Mouse (Mus musculus): ENCODE measurements around the gene Rab6a.

Gene Rab6a

DNA sequence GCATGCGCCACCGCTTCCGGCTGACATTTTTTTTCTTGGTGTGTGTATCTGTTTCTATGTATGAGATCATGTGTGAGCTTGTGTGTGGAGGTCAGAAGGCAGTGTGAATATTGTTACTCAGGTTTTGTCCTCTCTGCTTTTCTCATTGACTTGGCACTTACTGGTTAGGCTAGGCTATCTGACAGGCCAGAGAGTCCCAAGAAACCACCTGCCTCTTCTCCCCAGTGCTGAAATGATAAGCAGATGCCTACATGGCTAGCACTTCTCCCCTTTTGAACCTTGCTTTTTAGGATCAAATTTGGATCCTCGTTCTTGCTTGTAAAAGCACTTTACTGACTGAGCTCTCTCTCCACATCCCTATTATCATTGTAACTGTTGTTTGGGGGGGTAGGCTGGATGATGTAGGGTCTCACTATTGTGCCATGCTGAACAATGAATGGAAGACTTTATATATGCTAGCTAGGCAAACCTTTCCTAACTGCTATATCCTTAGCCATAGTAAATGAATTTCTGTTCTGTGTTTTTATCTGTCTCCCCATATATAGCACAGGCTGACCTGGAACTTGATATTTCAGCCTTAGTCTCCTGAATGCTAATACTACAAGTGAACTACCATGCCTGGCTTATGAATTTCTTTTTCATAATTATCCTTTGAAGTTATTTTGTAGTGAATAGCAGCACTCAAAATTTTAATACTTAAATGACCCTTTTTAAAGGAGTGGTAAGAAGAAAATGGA, 9.1 kb downstream of the Rab6a start:
- ATAC-seq (ENCODE audit: insufficient number of reproducible peaks, low FRiP score, low TSS enrichment), result no peak

DNA sequence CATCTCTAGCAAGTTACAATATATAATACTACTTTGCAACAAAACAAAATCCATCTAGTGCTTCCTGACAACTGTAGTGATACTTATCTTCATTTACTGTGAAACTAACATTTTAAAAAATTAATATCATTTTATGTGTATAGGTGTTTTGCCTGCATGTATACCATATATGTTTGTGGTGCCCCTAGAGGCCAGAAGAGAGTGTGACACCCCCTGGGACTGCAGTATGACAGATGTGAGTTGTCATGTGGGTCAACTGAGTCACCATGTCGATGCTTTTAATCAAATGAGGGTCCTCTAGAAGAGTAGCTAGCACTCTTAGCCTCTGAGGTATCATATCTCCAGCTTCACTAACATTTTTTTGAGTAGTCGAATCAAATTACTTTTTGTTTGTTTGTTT, 15.1 kb downstream of the Rab6a start:
- no peak for ATAC-seq (ENCODE audit: insufficient number of reproducible peaks, low FRiP score, low TSS enrichment)

DNA sequence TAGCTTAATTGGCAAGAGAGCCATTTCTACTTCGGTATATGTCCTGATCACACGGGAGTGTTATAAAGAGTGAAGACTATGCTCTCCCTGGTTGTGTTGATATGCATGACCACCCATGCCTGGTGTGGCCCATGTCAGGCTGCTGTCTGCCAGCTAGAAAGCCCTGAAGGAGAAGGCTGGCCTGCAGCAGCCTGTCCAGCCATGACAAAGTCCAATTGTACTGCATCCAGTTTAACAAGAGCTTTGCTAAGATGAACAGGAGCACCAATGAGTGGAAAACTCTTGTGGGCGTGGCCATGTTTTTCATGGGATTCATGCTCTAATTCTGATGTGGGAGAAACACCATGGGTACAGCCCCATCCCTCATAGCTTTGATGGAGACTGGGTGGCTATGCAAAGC, 17.3 kb downstream of the Rab6a start:
- no peak for ATAC-seq (ENCODE audit: insufficient number of reproducible peaks, low FRiP score, low TSS enrichment)

DNA sequence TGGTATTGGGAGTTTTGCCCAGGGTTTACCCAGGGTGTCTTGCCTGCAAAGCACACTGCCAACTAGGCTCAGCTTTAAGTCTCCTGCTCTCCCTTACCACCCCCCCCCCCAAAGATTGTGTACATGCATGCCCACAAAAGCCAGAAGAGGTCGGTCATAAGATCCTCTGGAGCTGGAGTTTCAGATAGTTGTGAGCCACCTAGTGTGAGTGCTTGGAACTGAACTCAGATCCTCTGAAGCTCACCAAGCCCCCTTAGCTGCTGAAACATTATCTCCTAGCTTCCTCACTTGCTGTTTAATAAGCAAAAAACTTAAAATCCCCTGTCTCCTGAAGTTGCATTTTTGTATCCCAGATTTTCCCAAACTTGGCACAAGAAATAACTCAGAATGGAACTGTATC, 30.4 kb downstream of the Rab6a start:
- no peak for ATAC-seq (ENCODE audit: insufficient number of reproducible peaks, low FRiP score, low TSS enrichment)

DNA sequence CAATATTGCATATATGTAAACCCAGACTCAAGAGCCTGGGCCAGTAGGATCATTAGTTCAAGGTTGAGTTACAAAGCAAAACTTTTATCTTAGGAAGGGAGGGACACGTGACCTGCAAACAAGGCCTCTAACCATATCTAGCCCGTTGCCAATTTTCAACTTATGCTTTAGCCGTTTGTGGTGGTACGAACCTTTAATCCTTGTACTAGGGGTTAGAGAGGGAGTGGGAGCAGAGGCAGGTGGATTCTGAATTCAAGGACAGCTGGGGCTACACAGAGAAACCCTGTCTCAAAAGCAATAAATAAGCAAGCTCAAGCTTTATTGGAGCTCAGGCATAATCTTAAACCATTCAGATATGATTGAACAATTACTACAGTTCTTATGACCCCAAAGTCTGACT, 35.2 kb downstream of the Rab6a start:
- ATAC-seq (ENCODE audit: insufficient number of reproducible peaks, low FRiP score, low TSS enrichment), result no peak

DNA sequence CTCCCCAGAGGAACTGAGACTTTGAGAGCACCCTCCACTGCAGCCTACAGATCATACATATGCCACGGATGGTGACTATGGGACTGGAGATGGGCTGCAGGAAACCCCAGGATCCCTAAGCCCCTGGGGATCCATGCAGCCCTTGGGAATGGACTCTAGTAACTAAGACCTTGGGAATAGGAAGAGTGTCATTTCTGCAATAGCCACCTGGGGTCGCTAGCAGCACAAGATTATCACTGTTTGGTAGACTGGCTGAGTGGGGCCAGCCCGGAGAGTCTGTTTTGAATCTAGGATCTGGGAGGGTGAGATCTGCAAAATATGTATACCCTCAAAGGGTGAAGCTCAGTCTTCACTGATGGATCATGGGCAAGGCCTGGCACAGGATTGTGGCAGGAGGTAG, 37.9 kb downstream of the Rab6a start:
- peak; percentile 26; the same call in 1 of the 2 replicates for ATAC-seq (ENCODE audit: insufficient number of reproducible peaks, low FRiP score, low TSS enrichment)

DNA sequence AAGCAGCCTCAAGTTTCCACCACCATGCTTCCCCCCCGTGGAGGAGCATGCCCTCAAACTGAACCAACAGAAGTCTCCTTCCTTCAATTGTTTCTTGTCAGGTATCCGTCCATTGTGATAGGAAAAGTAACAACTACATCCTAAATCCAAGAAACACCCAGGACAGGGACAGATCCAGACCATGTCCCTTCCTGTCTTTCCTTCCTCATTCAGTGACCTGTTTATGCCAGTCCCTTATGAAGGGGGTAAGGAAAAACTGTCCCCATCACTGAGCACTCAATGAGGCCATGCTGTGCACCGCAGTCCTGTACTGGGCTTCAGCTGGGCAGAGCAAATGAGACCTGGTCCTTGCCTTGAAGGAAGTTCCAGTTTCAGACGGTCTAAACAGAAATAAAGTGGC, 41.9 kb downstream of the Rab6a start:
- no peak for ATAC-seq (ENCODE audit: insufficient number of reproducible peaks, low FRiP score, low TSS enrichment)

DNA sequence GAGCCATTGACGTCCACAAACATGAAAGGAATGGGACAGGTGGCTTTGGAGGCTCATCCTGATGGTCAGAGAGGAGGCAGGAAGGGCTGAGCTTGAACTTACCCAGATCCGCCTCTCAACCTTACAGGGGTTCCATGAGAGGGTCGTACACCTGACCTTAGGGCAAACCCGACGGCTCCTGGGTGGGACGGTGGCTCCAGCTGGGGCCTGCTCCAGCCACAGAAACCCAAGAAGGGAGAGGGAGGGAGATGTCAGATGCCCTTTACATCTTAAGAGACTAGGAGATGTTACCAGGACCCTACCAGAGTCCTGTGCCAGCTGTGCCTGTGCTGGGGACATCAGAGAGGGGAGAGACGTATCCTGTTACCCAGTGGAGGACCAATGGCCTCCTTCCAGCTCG, 42.6 kb downstream of the Rab6a start:
- no peak for ATAC-seq (ENCODE audit: insufficient number of reproducible peaks, low FRiP score, low TSS enrichment)

DNA sequence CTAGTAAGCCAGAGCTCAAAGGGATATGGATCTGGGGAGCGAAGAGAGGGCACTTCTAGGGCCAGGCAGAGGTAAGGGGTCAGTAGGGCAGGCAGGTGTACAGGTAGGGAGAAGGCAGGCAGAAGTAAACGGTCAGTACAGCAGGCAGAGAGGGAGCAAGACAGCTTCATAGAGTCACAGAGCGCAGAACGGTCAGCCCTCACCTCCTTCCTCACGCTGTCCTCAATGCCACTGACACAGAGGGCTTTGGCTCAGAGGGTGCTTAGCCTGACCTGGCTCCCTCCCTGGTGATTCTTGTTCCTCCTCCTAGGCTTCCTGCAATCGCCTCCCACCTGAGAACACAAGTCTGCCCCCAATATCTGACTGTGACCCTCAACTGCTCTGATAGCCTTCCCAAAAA, 43.2 kb downstream of the Rab6a start:
- no peak for ATAC-seq (ENCODE audit: insufficient number of reproducible peaks, low FRiP score, low TSS enrichment)

DNA sequence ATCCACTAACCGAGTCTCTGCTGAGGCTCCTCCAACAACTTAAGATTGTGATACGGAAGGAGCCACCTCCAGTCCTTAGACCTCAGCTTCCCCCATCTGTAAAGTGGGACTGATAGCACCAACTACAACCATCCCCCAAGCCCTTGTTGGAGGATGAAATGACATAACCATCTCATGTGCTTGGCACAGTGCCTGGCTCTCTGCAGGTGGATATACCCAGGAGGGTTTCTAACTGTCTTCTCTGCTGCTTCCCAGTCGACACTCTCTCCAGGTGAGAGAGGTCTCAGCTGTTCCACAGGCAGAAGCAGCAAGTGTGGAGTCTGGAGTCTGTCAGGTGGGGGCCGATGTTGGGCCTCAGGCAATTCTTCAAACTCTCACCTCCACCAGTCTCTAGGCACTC, 43.8 kb downstream of the Rab6a start:
- ATAC-seq (ENCODE audit: insufficient number of reproducible peaks, low FRiP score, low TSS enrichment), result no peak

DNA sequence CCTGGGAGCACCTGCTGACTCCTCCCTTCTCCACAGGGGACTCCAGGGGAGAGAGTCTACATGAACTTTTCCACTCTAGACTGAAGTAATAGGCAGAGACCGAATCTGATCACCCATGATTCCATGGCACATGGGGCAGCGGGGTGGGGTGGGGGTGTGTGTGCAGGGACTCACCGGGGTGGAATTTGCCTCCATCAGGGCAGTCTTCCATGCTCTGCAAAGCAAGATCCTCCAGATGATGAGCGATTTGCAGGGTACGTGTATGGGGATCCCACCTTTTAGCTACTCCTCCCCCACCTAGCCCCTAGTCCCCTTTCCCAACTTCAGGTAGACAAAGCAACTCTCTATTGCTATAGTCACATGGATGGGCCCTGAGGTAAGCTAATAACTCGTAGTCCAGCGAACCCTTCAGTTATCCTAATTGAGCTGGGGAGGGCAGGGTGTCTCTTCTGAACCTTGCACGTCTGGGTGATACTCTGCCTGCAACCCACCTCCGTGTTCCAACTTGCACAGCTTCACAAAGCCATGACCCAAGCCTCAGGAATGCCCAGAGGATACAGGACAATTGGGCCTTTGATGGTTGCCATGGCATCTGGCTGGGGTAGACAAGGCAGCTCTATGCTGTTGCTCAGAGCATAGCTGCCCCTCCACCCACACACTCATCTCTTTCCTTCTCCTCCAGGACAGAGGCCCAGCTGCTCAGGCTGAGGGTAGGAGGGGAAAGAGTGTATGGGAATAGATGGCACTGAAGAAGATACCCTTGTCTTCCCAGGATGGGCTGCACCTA, 46.5 kb downstream of the Rab6a start:
- ATAC-seq (ENCODE audit: insufficient number of reproducible peaks, low FRiP score, low TSS enrichment), result 0 out of 2 replicates have a peak, but pooled peaks have one; percentile 10

DNA sequence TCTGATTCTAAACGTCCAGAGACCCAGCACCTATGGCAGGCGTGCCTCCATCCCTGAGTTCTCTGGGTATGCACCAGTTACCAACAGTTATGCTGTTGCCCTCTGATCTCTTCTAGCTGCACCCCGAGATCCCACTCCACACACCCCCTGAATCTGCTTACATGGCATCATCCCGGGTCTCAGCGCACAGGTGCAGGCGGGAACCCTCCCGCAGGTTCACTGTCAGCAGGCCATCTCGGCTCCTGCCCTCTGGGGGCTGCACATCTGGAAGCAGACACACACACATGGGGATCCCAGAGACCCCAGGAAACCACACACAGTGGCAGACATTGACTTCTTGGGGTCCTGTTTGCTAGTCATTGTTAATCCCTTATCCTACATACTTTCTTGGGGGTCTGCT, 47.2 kb downstream of the Rab6a start:
- ATAC-seq (ENCODE audit: insufficient number of reproducible peaks, low FRiP score, low TSS enrichment), result no peak

DNA sequence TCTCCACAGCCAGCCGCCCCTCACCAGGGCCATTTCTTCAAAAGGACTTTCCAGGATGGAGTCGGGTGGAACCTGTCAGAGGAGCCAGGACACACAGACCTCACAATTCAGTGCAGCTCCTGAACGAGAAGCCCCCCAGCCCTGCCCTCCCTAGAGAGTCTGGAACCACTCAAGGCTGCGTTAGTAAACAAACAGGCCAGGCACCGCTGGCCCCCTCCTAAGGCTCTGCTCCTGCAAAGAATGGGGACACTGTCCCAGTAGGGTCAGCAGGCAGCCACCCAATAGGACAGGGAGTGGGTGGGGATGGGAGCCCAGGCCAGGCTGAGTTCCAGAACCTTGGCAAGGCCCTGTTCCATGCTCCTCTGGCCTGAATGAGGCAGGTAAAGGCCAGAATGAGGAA, 49.5 kb downstream of the Rab6a start:
- no peak for ATAC-seq (ENCODE audit: insufficient number of reproducible peaks, low FRiP score, low TSS enrichment)

DNA sequence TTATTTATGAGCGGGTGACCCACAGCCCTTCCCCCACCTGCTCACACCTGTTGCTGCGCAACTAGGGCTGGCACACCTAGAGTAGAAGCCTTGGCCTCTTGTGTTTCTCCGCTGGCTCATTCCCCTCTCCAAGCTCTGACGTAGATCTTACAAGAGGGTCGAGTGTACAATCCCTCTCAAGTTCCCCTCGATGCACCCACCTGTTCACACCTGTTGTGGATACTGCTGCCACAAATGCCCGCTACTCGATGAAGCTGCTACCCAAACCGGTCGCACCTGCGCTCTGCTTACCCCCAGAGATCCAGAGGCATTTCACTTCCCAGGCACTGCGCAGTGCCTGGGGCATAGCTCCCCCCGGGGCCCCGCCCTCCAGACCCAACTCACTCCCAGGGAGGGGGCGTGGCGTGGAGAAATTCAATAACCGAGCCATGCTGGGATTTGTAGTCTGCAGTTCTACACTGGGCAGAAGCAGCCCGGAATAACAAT, 50.9 kb downstream of the Rab6a start:
- no peak for ATAC-seq (ENCODE audit: insufficient number of reproducible peaks, low FRiP score, low TSS enrichment)

DNA sequence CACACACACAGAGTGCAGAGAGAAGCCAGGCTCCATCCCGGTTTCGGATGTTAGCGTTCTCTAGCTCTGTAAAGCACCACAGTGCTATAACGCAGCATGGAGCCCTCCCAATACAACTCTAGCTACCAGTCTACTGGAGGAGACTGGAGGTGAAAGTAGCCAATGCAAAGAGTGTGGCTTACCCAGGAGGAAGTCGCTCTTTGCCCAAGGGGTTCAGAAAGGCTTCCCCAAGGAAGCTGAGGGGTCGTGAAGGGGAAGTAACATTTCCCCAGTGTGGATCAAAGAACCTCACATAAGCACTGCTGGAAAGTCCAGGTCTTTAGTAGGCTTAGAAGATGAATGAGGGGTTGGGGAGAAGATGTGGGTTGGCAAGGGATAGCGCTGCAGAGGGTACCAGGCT, 54.1 kb downstream of the Rab6a start:
- ATAC-seq (ENCODE audit: insufficient number of reproducible peaks, low FRiP score, low TSS enrichment), result no peak

DNA sequence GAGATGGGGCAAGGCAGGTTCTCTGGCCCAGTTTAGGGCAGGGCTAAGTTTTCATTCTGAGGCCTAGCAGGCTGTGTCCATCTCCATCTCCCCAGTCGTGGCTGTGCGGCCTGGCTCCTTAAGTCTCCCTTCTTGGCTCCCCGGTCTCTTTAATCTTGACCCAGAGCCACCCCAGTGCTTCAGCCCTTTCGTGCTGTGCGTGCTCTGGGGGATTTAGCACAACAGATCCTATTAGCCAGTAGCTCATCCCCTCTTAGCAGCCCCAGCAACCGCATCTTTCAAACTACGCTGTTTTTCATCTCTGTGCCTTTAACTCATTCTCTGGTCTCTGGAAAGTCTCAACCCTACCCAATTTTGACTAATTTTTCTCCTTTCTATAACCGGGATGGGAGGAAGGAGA, 55.0 kb downstream of the Rab6a start, which contains the start of gene Plekhb1:
Plekhb1 (minus strand) TSS at position 184 of the 400 bp plus-strand sequence.
- ATAC-seq (ENCODE audit: insufficient number of reproducible peaks, low FRiP score, low TSS enrichment), result no peak

DNA sequence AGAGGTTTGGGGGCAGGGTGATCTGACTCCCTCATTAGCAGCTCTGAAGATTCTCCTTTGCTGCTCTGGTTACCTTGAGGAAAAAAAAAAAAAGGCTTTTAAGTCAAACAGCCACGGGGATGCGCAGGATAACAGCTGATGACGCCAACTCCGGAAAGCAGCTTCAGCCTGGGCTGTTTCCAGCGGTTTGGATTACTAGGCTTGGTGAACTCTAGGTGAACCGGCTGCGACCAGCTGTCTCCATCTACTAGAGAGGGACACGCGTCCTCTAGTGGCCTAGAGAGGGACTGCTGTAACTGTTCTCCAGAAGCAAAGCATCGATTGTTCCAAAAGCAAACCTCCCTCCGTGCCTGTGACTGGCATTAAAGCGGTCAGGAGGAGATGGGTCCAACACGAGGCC, 56.0 kb downstream of the Rab6a start:
- ATAC-seq (ENCODE audit: insufficient number of reproducible peaks, low FRiP score, low TSS enrichment), result peak; percentile 82

DNA sequence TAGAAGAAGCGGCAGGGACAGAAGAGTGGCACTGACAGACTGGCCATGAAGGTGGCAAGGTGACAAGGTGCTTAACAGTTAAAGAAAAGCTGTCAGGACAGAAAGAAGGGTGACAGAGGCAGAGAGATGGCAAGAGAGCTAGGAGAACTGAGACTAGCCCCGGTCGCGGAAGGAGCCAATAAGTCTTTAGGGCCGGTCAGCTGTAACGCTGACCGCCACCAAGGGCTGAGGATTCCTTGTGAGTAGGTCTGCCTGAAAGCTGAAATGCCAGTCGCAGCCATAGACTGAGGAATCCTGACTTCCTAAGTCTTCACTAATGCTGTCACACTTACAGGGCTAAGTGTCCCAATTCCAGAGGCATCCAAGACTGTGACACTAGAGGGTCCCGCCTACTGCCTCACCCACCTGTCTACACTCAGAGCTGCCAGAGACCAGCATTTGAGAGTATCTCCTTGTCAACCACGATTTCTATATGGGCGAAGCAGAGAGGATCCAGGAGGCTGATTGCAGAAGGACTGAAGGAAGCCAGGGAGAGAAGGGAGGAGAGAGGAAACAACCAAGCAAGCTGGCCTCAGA, 56.6 kb downstream of the Rab6a start:
- ATAC-seq (ENCODE audit: insufficient number of reproducible peaks, low FRiP score, low TSS enrichment), result peak; percentile 45; the same call in 1 of the 2 replicates

DNA sequence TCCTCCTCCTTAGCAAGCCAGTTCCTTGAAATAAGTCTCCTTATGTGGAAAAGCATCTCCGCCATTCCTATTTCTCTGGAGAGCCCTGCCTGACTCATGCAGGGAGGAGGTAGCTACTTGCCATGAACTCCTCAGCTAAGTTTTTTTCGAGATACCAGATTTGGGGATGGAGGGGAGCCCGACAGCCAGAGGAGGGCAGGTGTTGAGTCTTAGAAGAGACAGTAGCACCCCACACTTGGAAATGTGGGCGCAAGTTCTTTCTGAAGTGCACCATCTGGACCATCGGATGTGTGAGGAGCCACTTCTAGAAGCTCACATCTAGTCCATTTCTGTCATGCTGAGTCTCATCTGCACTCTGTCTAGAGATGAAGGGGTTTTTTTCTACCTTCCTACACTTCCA, 63.4 kb downstream of the Rab6a start:
- ATAC-seq (ENCODE audit: insufficient number of reproducible peaks, low FRiP score, low TSS enrichment), result no peak

DNA sequence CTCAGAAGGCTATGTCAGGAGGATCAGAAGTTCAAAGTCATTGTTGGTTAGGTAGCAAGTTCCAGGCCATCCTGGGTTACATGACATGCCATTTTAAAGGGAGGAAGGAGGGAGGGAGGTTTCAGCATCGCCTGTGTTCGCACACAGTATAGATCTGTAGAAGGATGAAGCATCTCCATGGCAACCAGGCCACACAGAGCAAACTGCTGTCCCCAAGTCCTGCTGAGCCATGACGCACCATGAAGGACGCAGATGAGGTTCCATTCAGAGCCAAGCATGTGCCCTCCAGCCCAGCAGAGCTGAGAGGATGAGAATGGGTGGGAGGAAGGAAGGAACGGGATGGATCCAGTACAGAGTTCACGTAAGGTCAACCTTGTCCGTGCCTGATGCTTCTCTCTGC, 66.2 kb downstream of the Rab6a start:
- no peak for ATAC-seq (ENCODE audit: insufficient number of reproducible peaks, low FRiP score, low TSS enrichment)

DNA sequence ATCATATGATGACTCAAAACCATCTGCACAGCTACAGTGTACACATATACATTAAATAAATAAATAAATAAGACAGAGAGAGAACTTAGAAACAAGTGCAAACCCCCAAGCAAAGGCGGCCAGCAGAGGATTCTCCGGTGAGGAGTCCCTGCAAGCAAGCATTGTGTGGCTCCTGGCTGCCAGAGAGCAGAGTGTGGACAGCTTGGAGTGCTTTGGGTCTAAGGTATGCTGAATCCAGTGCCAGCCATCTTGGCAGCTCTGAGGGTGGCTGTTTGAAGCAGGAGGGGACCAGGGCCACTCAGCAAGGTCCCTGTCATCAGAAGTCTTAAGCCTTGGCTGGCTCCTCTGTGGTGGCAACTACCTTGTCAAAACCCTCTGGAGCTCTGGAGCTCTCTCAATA, 67.7 kb downstream of the Rab6a start:
- ATAC-seq (ENCODE audit: insufficient number of reproducible peaks, low FRiP score, low TSS enrichment), result no peak

Measured in cerebellum, adult (tissue).